Comparison of ENCODE assay signal across 26 mouse cellular contexts in genomic region chr8:106766736-106767135, GRCm38 (mm10).
DNase-seq lines count a peak whose midpoint lies in the region; ATAC-seq lines count a peak whose summit lies in the region.
"Had no signal": no experiment of that assay in that cellular context is flagged by ENCODE, and none has a peak within 500 bp of the region (broad histone marks: within the 10 kb centered on the region; RNA-seq: fewer than 3 reads in every experiment).

No protein-coding gene starts in this region.

- DNase-seq in cerebellum, postnatal 10 days = peak; percentile 23 to 56
- DNase-seq in cerebellum, adult 9-11 months = no peak
- DNase-seq in kidney, adult 18-20 months = peak; percentile 37
- peak; percentile 64 to 67 for DNase-seq in kidney, adult 8-10 months
- DNase-seq in kidney, postnatal 14 days = peak; percentile 43
- no peak for DNase-seq in adrenal gland, adult (ENCODE audit: inconsistent age in 2 of 2, low spot score in 1 of 2)
- DNase-seq in forebrain, embryonic 11.5 days (ENCODE audit: low spot score) = no peak
- DNase-seq: adrenal gland, postnatal 10 days; adrenal gland, postnatal 36 days; cerebellum, adult 18-20 months; cerebellum, adult 9-10 months; cerebellum, postnatal 36 days; embryo, embryonic 11 days; forebrain, postnatal 0 days; gastrocnemius, adult 2 months; gastrocnemius, postnatal 14 days; heart, adult 11 months had no signal

- H3K4me2 ChIP-seq in kidney, embryonic 16.5 days (replicated peaks; ENCODE audit: low read depth, low read length) = no peak overlapping the region
- no peak overlapping the region for H3K4me2 ChIP-seq in forebrain, embryonic 11.5 days (ENCODE audit: low read depth, low read length, severe bottlenecking)
- H3K4me2 ChIP-seq: embryonic facial prominence, embryonic 13.5 days; heart, embryonic 11.5 days; hindbrain, embryonic 12.5 days had no signal

- no peaks in the 10 kb centered on the region for H3K9me3 ChIP-seq in kidney, embryonic 16.5 days (ENCODE audit: low read length)
- no peaks in the 10 kb centered on the region for H3K9me3 ChIP-seq in forebrain, embryonic 11.5 days (ENCODE audit: control insufficient read depth, low read length)
- H3K9me3 ChIP-seq: embryonic facial prominence, embryonic 10.5 days; embryonic facial prominence, embryonic 13.5 days; forebrain, embryonic 10.5 days; hindbrain, embryonic 12.5 days had no signal

- no peaks in the 10 kb centered on the region for H3K27me3 ChIP-seq in kidney, embryonic 16.5 days (ENCODE audit: insufficient read depth, low read length)
- H3K27me3 ChIP-seq in forebrain, embryonic 11.5 days (ENCODE audit: control insufficient read depth, insufficient read depth, low read length) = no peaks in the 10 kb centered on the region
- H3K27me3 ChIP-seq: embryonic facial prominence, embryonic 13.5 days; hindbrain, embryonic 12.5 days had no signal

- H3K9ac ChIP-seq in kidney, embryonic 16.5 days (replicated peaks; ENCODE audit: low read length) = no peak overlapping the region
- H3K9ac ChIP-seq in forebrain, embryonic 11.5 days (ENCODE audit: low read length) = no peak overlapping the region
- H3K9ac ChIP-seq: embryonic facial prominence, embryonic 13.5 days; forebrain, postnatal 0 days; hindbrain, embryonic 12.5 days had no signal

- H3K4me3 ChIP-seq in kidney, embryonic 16.5 days (ENCODE audit: low read length) = no peak overlapping the region
- no peak overlapping the region for H3K4me3 ChIP-seq in forebrain, embryonic 11.5 days (ENCODE audit: low read depth, low read length)
- H3K4me3 ChIP-seq: embryonic facial prominence, embryonic 10.5 days; embryonic facial prominence, embryonic 13.5 days; forebrain, embryonic 10.5 days; gastrocnemius, adult 2 months; hindbrain, embryonic 12.5 days had no signal

- no peak overlapping the region for H3K27ac ChIP-seq in kidney, embryonic 16.5 days (ENCODE audit: low read length)
- H3K27ac ChIP-seq in forebrain, embryonic 11.5 days (ENCODE audit: low read depth, low read length) = no peak overlapping the region
- H3K27ac ChIP-seq: embryonic facial prominence, embryonic 10.5 days; embryonic facial prominence, embryonic 13.5 days; forebrain, embryonic 10.5 days; gastrocnemius, adult 2 months; hindbrain, embryonic 12.5 days had no signal

- no peak for ATAC-seq in kidney, embryonic 16.5 days (ENCODE audit: low FRiP score, low TSS enrichment)
- ATAC-seq in forebrain, embryonic 11.5 days (replicated peaks; ENCODE audit: low FRiP score) = no peak
- ATAC-seq: activated CD4-positive, CD25-positive, alpha-beta regulatory T cell, adult 4 months; forebrain, embryonic 14.5 days; forebrain, postnatal 0 days; hindbrain, embryonic 16.5 days had no signal

- WGBS in kidney, embryonic 16.5 days = 85% methylated on average over 5 of the region's 5 CpGs
- WGBS in forebrain, embryonic 11.5 days = 93% methylated on average over 5 of the region's 5 CpGs

- peaks cover 4% of the 10 kb centered on the region; the same call in 1 of the 2 replicates for H3K4me1 ChIP-seq in kidney, embryonic 16.5 days (ENCODE audit: insufficient read depth, low read length)
- no peaks in the 10 kb centered on the region for H3K4me1 ChIP-seq in forebrain, embryonic 11.5 days (replicated peaks; ENCODE audit: control insufficient read depth, insufficient read depth, low read length)

- no peaks in the 10 kb centered on the region for H3K36me3 ChIP-seq in kidney, embryonic 16.5 days (ENCODE audit: insufficient read depth, low read length)
- no peaks in the 10 kb centered on the region for H3K36me3 ChIP-seq in forebrain, embryonic 11.5 days (ENCODE audit: control insufficient read depth, insufficient read depth, low read length)
- H3K36me3 ChIP-seq: embryonic facial prominence, embryonic 10.5 days; embryonic facial prominence, embryonic 13.5 days; hindbrain, embryonic 12.5 days had no signal

Comparison
In these comparisons a context has a peak if more than half of its experiments do, and no peak if none do; other contexts are left out.
1. DNase-seq: peak in cerebellum, postnatal 10 days (2 of 2), kidney, adult 18-20 months (single experiment), kidney, adult 8-10 months (2 of 2) and kidney, postnatal 14 days (single experiment); none in cerebellum, adult 9-11 months (single experiment), adrenal gland, adult (0 of 2) and forebrain, embryonic 11.5 days (single experiment).